Mouse (Mus musculus): ENCODE measurements around the gene Snx4. TPM values are rescaled to one million over a fixed set of nuclear protein-coding genes. Genes with fewer than 3 reads are reported as not detected.

Gene Snx4
- polyA plus RNA-seq, 1 experiment from 2014 or later: 81.0 TPM

GRCm38 (mm10) chr16:33244933-33245470, 6.2 kb upstream of the Snx4 start:
- no peaks in the 10 kb centered on the region for H3K27me3 ChIP-seq
- no peaks in the 10 kb centered on the region for H3K4me1 ChIP-seq
- H3K36me3 ChIP-seq: peaks cover 33% of the 10 kb centered on the region
- WGBS: 90% methylated on average over 9 of the region's 9 CpGs
- no peak for ATAC-seq (ENCODE audit: insufficient number of reproducible peaks, insufficient read depth, low FRiP score, low TSS enrichment)
- no peak overlapping the region for H3K4me2 ChIP-seq (replicated peaks)
- no peak overlapping the region for H3K27ac ChIP-seq
- H3K9me3 ChIP-seq: no peaks in the 10 kb centered on the region
- no peak overlapping the region for H3K9ac ChIP-seq
- H3K4me3 ChIP-seq: no peak overlapping the region

GRCm38 (mm10) chr16:33246526-33246925, 4.7 kb upstream of the Snx4 start:
- no peak overlapping the region for H3K27ac ChIP-seq
- 87% methylated on average over 5 of the region's 5 CpGs for WGBS
- H3K4me1 ChIP-seq: no peaks in the 10 kb centered on the region
- no peaks in the 10 kb centered on the region for H3K27me3 ChIP-seq
- no peak overlapping the region for H3K9ac ChIP-seq
- H3K9me3 ChIP-seq: no peaks in the 10 kb centered on the region
- no peak overlapping the region for H3K4me2 ChIP-seq (replicated peaks)
- ATAC-seq (ENCODE audit: insufficient number of reproducible peaks, insufficient read depth, low FRiP score, low TSS enrichment): no peak
- H3K36me3 ChIP-seq: peaks cover 20% of the 10 kb centered on the region
- H3K4me3 ChIP-seq: no peak overlapping the region

- Histone ChIP-seq H3K9me3 (no peaks in the 10 kb centered on the region), H3K9ac (no peak overlapping the region), H3K4me2 (replicated peaks) (no peak overlapping the region), H3K4me3 (no peak overlapping the region), H3K27me3 (no peaks in the 10 kb centered on the region), H3K27ac (no peak overlapping the region), H3K4me1 (peaks cover under 1% of the 10 kb centered on the region; the same call in 1 of the 2 replicates), H3K36me3 (peaks cover 16% of the 10 kb centered on the region)
- no peak for ATAC-seq (ENCODE audit: insufficient number of reproducible peaks, insufficient read depth, low FRiP score, low TSS enrichment)
- 59% methylated on average over 2 of the region's 2 CpGs for WGBS
Observed at GRCm38 (mm10) chr16:33247006-33247405, 4.2 kb upstream of the Snx4 start.

- Histone ChIP-seq H3K4me2 (replicated peaks) (peak overlapping the region; percentile 64), H3K27ac (peak overlapping the region; percentile 51; the same call in 1 of the 2 replicates), H3K9ac (peak overlapping the region; percentile 88), H3K36me3 (no peaks in the 10 kb centered on the region), H3K27me3 (no peaks in the 10 kb centered on the region), H3K4me3 (peak overlapping the region; percentile 89), H3K4me1 (peaks cover 8% of the 10 kb centered on the region), H3K9me3 (no peaks in the 10 kb centered on the region)
- no peak for ATAC-seq (ENCODE audit: insufficient number of reproducible peaks, insufficient read depth, low FRiP score, low TSS enrichment)
- 21% methylated on average over 9 of the region's 9 CpGs for WGBS
Observed at GRCm38 (mm10) chr16:33250651-33251120, 556 bp upstream of the Snx4 start.

GRCm38 (mm10) chr16:33255601-33256000, 4.4 kb downstream of the Snx4 start:
- H3K9ac ChIP-seq: no peak overlapping the region
- peaks cover 8% of the 10 kb centered on the region for H3K4me1 ChIP-seq
- no peak overlapping the region for H3K4me3 ChIP-seq
- no peak for ATAC-seq (ENCODE audit: insufficient number of reproducible peaks, insufficient read depth, low FRiP score, low TSS enrichment)
- H3K9me3 ChIP-seq: no peaks in the 10 kb centered on the region
- no peaks in the 10 kb centered on the region for H3K36me3 ChIP-seq
- no peak overlapping the region for H3K27ac ChIP-seq
- WGBS: 83% methylated on average over 7 of the region's 7 CpGs
- no peaks in the 10 kb centered on the region for H3K27me3 ChIP-seq
- H3K4me2 ChIP-seq (replicated peaks): no peak overlapping the region

- Histone ChIP-seq H3K27me3 (no peaks in the 10 kb centered on the region), H3K36me3 (no peaks in the 10 kb centered on the region), H3K9ac (no peak overlapping the region), H3K27ac (no peak overlapping the region), H3K4me2 (replicated peaks) (no peak overlapping the region), H3K4me3 (no peak overlapping the region), H3K9me3 (no peaks in the 10 kb centered on the region), H3K4me1 (no peaks in the 10 kb centered on the region)
- no peak for ATAC-seq (ENCODE audit: insufficient number of reproducible peaks, insufficient read depth, low FRiP score, low TSS enrichment)
- 92% methylated on average over 2 of the region's 2 CpGs for WGBS
Observed at GRCm38 (mm10) chr16:33258530-33258929, 7.3 kb downstream of the Snx4 start.

GRCm38 (mm10) chr16:33259824-33260223, 8.6 kb downstream of the Snx4 start:
- Histone ChIP-seq H3K9me3 (no peaks in the 10 kb centered on the region), H3K4me2 (replicated peaks) (no peak overlapping the region), H3K27me3 (no peaks in the 10 kb centered on the region), H3K27ac (no peak overlapping the region), H3K9ac (no peak overlapping the region), H3K4me3 (no peak overlapping the region), H3K36me3 (peaks cover 7% of the 10 kb centered on the region), H3K4me1 (no peaks in the 10 kb centered on the region)
- WGBS: 82% methylated on average over 3 of the region's 3 CpGs
- no peak for ATAC-seq (ENCODE audit: insufficient number of reproducible peaks, insufficient read depth, low FRiP score, low TSS enrichment)

GRCm38 (mm10) chr16:33260825-33261224, 9.6 kb downstream of the Snx4 start:
- H3K9ac ChIP-seq: no peak overlapping the region
- ATAC-seq (ENCODE audit: insufficient number of reproducible peaks, insufficient read depth, low FRiP score, low TSS enrichment): no peak
- peaks cover 17% of the 10 kb centered on the region for H3K36me3 ChIP-seq
- no peaks in the 10 kb centered on the region for H3K4me1 ChIP-seq
- no peak overlapping the region for H3K27ac ChIP-seq
- no peaks in the 10 kb centered on the region for H3K9me3 ChIP-seq
- H3K27me3 ChIP-seq: no peaks in the 10 kb centered on the region
- no peak overlapping the region for H3K4me3 ChIP-seq
- no peak overlapping the region for H3K4me2 ChIP-seq (replicated peaks)
- 86% methylated on average over 8 of the region's 8 CpGs for WGBS

- no peak for ATAC-seq (ENCODE audit: insufficient number of reproducible peaks, insufficient read depth, low FRiP score, low TSS enrichment)
- Histone ChIP-seq H3K27ac (no peak overlapping the region), H3K9ac (no peak overlapping the region), H3K4me3 (no peak overlapping the region), H3K36me3 (peaks cover 25% of the 10 kb centered on the region), H3K9me3 (no peaks in the 10 kb centered on the region), H3K4me1 (no peaks in the 10 kb centered on the region), H3K27me3 (no peaks in the 10 kb centered on the region), H3K4me2 (replicated peaks) (no peak overlapping the region)
- 91% methylated on average over 2 of the region's 2 CpGs for WGBS
Observed at GRCm38 (mm10) chr16:33261584-33262061, 10.4 kb downstream of the Snx4 start.

- Histone ChIP-seq H3K9me3 (no peaks in the 10 kb centered on the region), H3K27ac (no peak overlapping the region)
Observed at GRCm38 (mm10) chr16:33262096-33262495, 10.9 kb downstream of the Snx4 start.

GRCm38 (mm10) chr16:33267616-33268253, 16.5 kb downstream of the Snx4 start:
- no peak for ATAC-seq (ENCODE audit: insufficient number of reproducible peaks, insufficient read depth, low FRiP score, low TSS enrichment)
- Histone ChIP-seq H3K4me3 (no peak overlapping the region), H3K9me3 (no peaks in the 10 kb centered on the region), H3K27ac (no peak overlapping the region), H3K4me2 (replicated peaks) (no peak overlapping the region), H3K9ac (no peak overlapping the region), H3K36me3 (peaks cover 64% of the 10 kb centered on the region), H3K4me1 (no peaks in the 10 kb centered on the region), H3K27me3 (no peaks in the 10 kb centered on the region)
- WGBS: 93% methylated on average over 9 of the region's 9 CpGs

More at GRCm38 (mm10) chr16:33262096-33262495, 10.9 kb downstream of the Snx4 start:
- Histone ChIP-seq H3K4me2 (replicated peaks) (no peak overlapping the region), H3K36me3 (peaks cover 27% of the 10 kb centered on the region), H3K4me1 (no peaks in the 10 kb centered on the region), H3K9ac (no peak overlapping the region), H3K4me3 (no peak overlapping the region), H3K27me3 (no peaks in the 10 kb centered on the region)
- ATAC-seq (ENCODE audit: insufficient number of reproducible peaks, insufficient read depth, low FRiP score, low TSS enrichment): no peak
- 82% methylated on average over 1 of the region's 1 CpGs for WGBS

- Histone ChIP-seq H3K27ac (no peak overlapping the region), H3K27me3 (no peaks in the 10 kb centered on the region), H3K4me1 (no peaks in the 10 kb centered on the region), H3K36me3 (peaks cover 59% of the 10 kb centered on the region), H3K4me2 (replicated peaks) (no peak overlapping the region), H3K9ac (no peak overlapping the region), H3K4me3 (no peak overlapping the region), H3K9me3 (no peaks in the 10 kb centered on the region)
- no peak for ATAC-seq (ENCODE audit: insufficient number of reproducible peaks, insufficient read depth, low FRiP score, low TSS enrichment)
- WGBS: 94% methylated on average over 4 of the region's 4 CpGs
Observed at GRCm38 (mm10) chr16:33271824-33272223, 20.6 kb downstream of the Snx4 start.
